Mouse (Mus musculus) olfactory bulb, adult 2 months (tissue): Measurements from ENCODE around the gene Ube2c.

Source experiments
- CTCF ChIP-seq: fragments of 200-500 bp; IDR thresholded peaks from 2 replicates; pipeline ENCODE4 v1.5.1; 2012; ENCODE audit warnings: low read depth, mild to moderate bottlenecking, low read length, moderate library complexity; ENCODE audit not compliant: insufficient read depth
- POLR2A ChIP-seq: fragments of 200-500 bp; IDR thresholded peaks from 2 replicates; pipeline ENCODE4 v1.6.1; 2012; ENCODE audit warnings: mild to moderate bottlenecking, low read depth, low read length, moderate library complexity; ENCODE audit not compliant: insufficient read depth

GRCm38 (mm10) chr2:164803201-164803920 lies 33.7 kb downstream of the Ube2c start:
- TF ChIP-seq POLR2A (no peak), CTCF (no peak)
